Mouse (Mus musculus) ES-Bruce4 (cell line): ENCODE results near the gene Fetub. TPM values are rescaled to one million over a fixed set of nuclear protein-coding genes. Genes with fewer than 3 reads are reported as not detected.

Source experiments
- H3K27ac ChIP-seq: 2 replicates; pipeline ENCODE4 v1.5.1; 2012; ENCODE audit warnings: low read length, inconsistent platforms; ENCODE audit not compliant: insufficient read depth
- H3K27me3 ChIP-seq: 2 replicates; pipeline ENCODE4 v1.6.1; 2012; ENCODE audit warnings: mild to moderate bottlenecking, low read length, inconsistent platforms; ENCODE audit not compliant: control insufficient read depth, poor library complexity, insufficient read depth, severe bottlenecking
- H3K36me3 ChIP-seq: 2 replicates; pipeline ENCODE4 v1.6.1; 2012; ENCODE audit warnings: inconsistent platforms, mild to moderate bottlenecking, low read length, moderate library complexity; ENCODE audit not compliant: control insufficient read depth, poor library complexity, insufficient read depth, severe bottlenecking
- H3K4me1 ChIP-seq: one replicate; pipeline ENCODE4 v1.8.1; 2011; ENCODE audit warnings: low read length; ENCODE audit not compliant: control insufficient read depth, insufficient read depth
- H3K4me3 ChIP-seq: 2 replicates; pipeline ENCODE4 v1.5.1; 2011; ENCODE audit warnings: low read depth, mild to moderate bottlenecking, low read length
- H3K9ac ChIP-seq: 2 replicates; pipeline ENCODE4 v1.6.1; 2012; ENCODE audit warnings: low read depth, mild to moderate bottlenecking, inconsistent platforms; ENCODE audit not compliant: poor library complexity, severe bottlenecking
- H3K9me3 ChIP-seq: replicated peaks from 2 replicates; pipeline ENCODE4 v1.6.1; 2012; ENCODE audit warnings: mild to moderate bottlenecking, low read length, inconsistent platforms; ENCODE audit not compliant: control insufficient read depth, poor library complexity, insufficient read depth, severe bottlenecking
- CTCF ChIP-seq: IDR thresholded peaks from one replicate; pipeline ENCODE4 v1.8.1; 2011; ENCODE audit warnings: low read depth, low read length
- EP300 ChIP-seq: IDR thresholded peaks from 2 replicates; pipeline ENCODE4 v1.6.1; 2011; ENCODE audit warnings: low read depth, low read length; ENCODE audit not compliant: insufficient read depth
- POLR2A ChIP-seq: IDR thresholded peaks from one replicate; pipeline ENCODE4 v1.8.1; 2011; ENCODE audit warnings: low read length; ENCODE audit not compliant: insufficient read depth
- polyA plus RNA-seq: library from polyadenylated mRNA; stranded (reverse); fragments of >200 nt; gene quantifications from 2 replicates; pipeline ENCODE4 v1.2.4, GENCODE M21; 2011; ENCODE audit warnings: low read depth; ENCODE audit not compliant: missing spikeins, insufficient read depth, insufficient read length

Gene Fetub
- polyA plus RNA-seq, 1 experiment: 2.2 TPM

DNA sequence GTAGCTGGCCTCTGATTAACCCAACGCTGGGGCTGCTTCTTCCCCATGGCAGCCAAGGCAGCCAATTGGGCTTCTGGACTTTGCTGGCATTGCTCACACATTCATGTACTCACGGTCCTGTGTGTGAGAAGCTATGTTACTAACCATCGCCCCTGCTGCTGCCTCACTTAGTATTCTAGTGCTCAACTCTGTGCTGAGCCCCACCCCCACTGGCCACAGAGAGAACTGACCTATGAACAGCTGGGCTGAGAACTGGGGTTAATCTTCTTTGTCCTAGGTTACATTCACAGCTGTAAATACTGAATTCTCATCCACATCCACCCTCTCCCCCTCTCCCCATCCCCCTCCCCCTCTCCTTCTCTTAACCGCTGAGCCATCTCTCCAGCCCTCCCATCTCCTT, 29.3 kb upstream of the Fetub start:
- Histone ChIP-seq H3K9ac (no peak overlapping the region), H3K27ac (no peak overlapping the region), H3K4me1 (no peaks in the 10 kb centered on the region), H3K4me3 (no peak overlapping the region), H3K36me3 (no peaks in the 10 kb centered on the region), H3K27me3 (no peaks in the 10 kb centered on the region), H3K9me3 (no peaks in the 10 kb centered on the region)
- TF ChIP-seq POLR2A: no peak

DNA sequence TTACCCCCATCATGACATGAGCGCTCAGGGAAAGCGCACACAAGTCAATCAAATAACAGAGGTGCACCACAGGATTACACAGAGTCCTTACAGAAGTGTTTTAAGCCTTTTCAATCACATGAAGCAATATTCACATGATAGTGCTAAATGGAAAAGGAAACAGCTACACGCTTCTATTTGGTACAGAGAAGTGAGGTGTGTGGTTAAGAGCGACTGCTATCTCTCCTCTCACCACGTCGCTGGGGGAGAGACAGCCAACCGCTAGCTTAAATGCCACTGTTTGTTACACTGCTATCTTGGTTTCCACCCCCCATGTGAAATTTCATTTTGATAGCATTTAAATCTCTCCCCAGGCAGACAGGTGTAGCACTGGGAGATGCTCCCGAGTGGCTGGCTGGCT, 28.4 kb upstream of the Fetub start:
- Histone ChIP-seq H3K4me3 (no peak overlapping the region), H3K9ac (no peak overlapping the region), H3K27me3 (no peaks in the 10 kb centered on the region), H3K27ac (no peak overlapping the region), H3K4me1 (no peaks in the 10 kb centered on the region), H3K36me3 (no peaks in the 10 kb centered on the region), H3K9me3 (no peaks in the 10 kb centered on the region)
- no peak for TF ChIP-seq POLR2A
- TF ChIP-seq EP300: no peak

DNA sequence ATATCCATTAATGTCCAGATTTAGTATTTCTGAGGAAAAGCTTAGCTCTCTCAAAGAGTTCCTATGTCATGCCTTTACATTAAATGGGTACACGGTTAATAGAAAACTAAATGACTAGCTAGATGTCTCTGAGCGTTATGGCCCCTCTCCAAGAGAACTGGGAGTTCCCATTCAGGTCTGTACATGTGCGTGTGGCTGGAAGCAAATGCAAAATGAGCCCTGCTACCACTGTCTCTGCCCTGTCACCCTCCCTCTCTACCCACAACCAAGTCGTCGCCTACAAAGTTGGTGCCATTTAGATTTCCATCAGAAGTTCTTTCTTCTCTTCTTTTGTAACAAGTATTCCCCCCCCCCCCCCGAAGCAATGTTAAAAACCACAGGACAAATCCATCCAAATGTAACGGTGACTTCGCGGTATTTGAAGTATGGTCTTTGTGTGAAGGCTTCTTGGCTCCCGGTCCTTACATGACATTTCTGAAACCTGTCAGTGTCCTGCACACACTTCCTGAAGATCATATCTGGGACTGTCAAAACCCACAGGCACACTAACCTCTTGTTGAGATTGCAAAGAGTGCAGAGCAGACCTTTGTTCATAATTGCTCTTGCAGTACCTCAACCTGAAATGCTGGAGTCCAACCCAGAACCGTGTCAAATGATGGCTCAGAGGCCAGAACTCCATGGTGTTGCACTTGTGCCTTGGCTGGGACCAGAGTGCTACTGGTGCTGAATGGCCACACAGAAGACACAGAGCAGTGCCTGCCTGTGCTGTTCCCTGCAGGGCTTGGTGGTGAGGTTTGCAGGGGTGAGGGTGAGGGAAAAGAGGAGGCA, 27.2 kb upstream of the Fetub start, which contains the start of gene Ahsg:
Gene Ahsg, plus strand, starts transcription at position 595 of the 828 bp plus-strand sequence.
- H3K4me3 ChIP-seq: no peak within 1 kb of the TSS
- TF ChIP-seq CTCF: no peak
- TF ChIP-seq EP300: no peak
- no peak for TF ChIP-seq POLR2A
- no peaks in the 10 kb centered on the region for H3K27me3 ChIP-seq
- H3K4me1 ChIP-seq: no peaks in the 10 kb centered on the region
- no peaks in the 10 kb centered on the region for H3K36me3 ChIP-seq
- H3K9ac ChIP-seq: no peak within 1 kb of the TSS
- no peaks in the 10 kb centered on the region for H3K9me3 ChIP-seq
- no peak within 1 kb of the TSS for H3K27ac ChIP-seq

DNA sequence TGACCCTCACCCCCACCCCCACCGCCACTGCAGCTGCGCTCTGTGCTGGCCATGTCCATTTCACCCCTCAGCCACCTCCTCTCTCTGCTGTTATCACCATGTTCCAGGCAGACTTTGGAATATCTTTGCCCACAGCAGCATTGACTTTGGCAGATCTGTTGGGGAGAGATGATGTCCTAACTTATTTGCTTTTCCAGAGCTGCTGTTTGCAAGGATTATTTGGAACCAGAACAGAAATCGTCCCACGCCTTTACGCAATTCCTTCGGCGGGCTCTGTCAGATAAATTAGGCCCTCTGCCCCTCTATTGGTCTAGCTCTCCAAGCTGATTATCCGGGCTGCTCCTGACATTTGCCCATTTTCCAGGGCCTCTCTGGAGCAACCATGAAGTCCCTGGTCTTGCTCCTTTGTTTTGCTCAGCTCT, 26.4 kb upstream of the Fetub start:
- H3K9ac ChIP-seq: no peak overlapping the region
- no peaks in the 10 kb centered on the region for H3K9me3 ChIP-seq
- no peaks in the 10 kb centered on the region for H3K4me1 ChIP-seq
- TF ChIP-seq CTCF: no peak
- TF ChIP-seq POLR2A: no peak
- TF ChIP-seq EP300: no peak
- H3K27me3 ChIP-seq: no peaks in the 10 kb centered on the region
- no peak overlapping the region for H3K27ac ChIP-seq
- H3K4me3 ChIP-seq: no peak overlapping the region
- no peaks in the 10 kb centered on the region for H3K36me3 ChIP-seq

DNA sequence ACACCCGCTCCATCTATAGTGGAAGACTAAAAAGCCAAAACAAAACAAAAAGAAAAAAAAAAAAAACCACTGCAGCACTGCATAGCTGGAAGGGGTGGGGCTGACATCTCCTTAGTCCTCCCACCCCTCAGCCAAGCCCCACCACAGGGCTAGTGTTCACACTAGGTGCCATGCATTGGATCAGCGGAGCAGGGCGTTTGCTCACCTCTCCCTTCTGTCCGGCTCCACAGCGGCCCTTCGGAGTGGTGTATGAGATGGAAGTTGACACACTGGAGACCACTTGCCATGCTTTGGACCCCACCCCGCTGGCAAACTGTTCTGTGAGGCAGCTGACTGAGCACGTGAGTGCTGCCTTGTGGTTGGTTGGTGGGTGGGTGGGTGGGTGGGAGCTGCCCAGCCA, 24.0 kb upstream of the Fetub start:
- H3K9ac ChIP-seq: no peak overlapping the region
- H3K4me1 ChIP-seq: no peaks in the 10 kb centered on the region
- H3K9me3 ChIP-seq: no peaks in the 10 kb centered on the region
- TF ChIP-seq POLR2A (no peak), EP300 (no peak), CTCF (no peak)
- no peak overlapping the region for H3K27ac ChIP-seq
- no peaks in the 10 kb centered on the region for H3K36me3 ChIP-seq
- no peaks in the 10 kb centered on the region for H3K27me3 ChIP-seq
- no peak overlapping the region for H3K4me3 ChIP-seq

DNA sequence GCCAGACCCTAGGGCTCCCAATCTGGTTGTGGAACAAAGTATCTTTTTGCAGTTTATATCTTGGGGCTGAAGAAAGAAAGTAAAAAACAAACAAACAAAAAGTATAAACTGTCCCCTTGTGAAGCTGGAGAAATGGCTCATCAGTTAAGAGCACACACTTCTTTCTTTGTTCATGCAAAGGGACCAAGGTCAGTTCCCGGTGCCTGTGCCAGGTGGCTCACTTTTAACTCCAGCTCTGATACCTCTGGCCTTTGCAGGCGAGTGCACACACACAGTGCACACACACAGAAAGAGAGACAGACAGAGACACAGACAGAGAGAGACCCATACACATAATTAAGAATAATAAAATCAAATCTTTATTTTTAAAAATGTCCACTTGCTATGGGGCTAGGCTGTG, 21.5 kb upstream of the Fetub start:
- H3K9me3 ChIP-seq: no peaks in the 10 kb centered on the region
- no peaks in the 10 kb centered on the region for H3K36me3 ChIP-seq
- H3K4me3 ChIP-seq: no peak overlapping the region
- H3K27me3 ChIP-seq: no peaks in the 10 kb centered on the region
- H3K27ac ChIP-seq: no peak overlapping the region
- TF ChIP-seq EP300 (no peak), POLR2A (no peak), CTCF (no peak)
- no peaks in the 10 kb centered on the region for H3K4me1 ChIP-seq
- no peak overlapping the region for H3K9ac ChIP-seq
